In the genomic region with DNA sequence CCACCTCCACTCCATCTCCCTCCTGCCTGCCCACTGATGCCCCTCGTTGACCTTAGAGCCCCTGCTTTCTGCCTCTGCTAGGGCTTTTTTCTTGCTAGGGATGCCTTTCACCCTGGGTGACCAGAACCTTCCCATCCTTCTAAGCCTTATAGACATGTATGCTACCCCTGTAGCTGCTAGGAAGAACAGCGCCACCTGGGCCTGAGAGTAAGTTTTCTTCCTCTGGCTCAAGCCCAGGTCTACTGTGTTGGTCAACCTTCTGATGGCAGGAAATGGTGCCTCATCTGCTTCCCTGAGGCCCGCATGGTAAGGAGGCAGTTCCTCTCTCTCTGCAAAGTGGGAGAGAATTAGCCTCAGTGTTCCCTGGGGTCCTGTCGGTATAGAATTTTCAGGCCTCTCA, we compare ENCODE assay signal across 25 mouse cellular contexts. TPM values are rescaled to one million over a fixed set of nuclear protein-coding genes. Genes with fewer than 3 reads are reported as not detected.
DNase-seq lines count a peak whose midpoint lies in the region; ATAC-seq and TF ChIP-seq lines count a peak whose summit lies in the region.
"Had no signal": no experiment of that assay in that cellular context is flagged by ENCODE, and none has a peak within 500 bp of the region (broad histone marks: within the 10 kb centered on the region; RNA-seq: fewer than 3 reads in every experiment).

No protein-coding gene starts in this region.

- H3K4me3 ChIP-seq in forebrain, embryonic 15.5 days = no peak overlapping the region
- H3K4me3 ChIP-seq in forebrain, embryonic 11.5 days (ENCODE audit: low read depth, low read length) = no peak overlapping the region
- H3K4me3 ChIP-seq in kidney, postnatal 0 days (replicated peaks; ENCODE audit: low read depth, low read length) = no peak overlapping the region
- no peak overlapping the region for H3K4me3 ChIP-seq in kidney, embryonic 14.5 days (ENCODE audit: low read length)
- no peak overlapping the region for H3K4me3 ChIP-seq in midbrain, postnatal 0 days (ENCODE audit: low read depth, low read length)
- no peak overlapping the region for H3K4me3 ChIP-seq in midbrain, embryonic 11.5 days (ENCODE audit: low read depth, low read length)
- H3K4me3 ChIP-seq: embryonic facial prominence, embryonic 10.5 days; forebrain, embryonic 13.5 days; hindbrain, embryonic 13.5 days; intestine, embryonic 15.5 days; limb, embryonic 10.5 days; megakaryocyte, embryonic 14.5 days; midbrain, embryonic 15.5 days; stomach, embryonic 15.5 days had no signal

- H3K27me3 ChIP-seq in forebrain, embryonic 15.5 days = no peaks in the 10 kb centered on the region
- no peaks in the 10 kb centered on the region; the same call in 1 of the 2 replicates for H3K27me3 ChIP-seq in forebrain, embryonic 11.5 days (ENCODE audit: control insufficient read depth, insufficient read depth, low read length)
- no peaks in the 10 kb centered on the region for H3K27me3 ChIP-seq in kidney, postnatal 0 days (ENCODE audit: insufficient read depth, low read length)
- H3K27me3 ChIP-seq in kidney, embryonic 14.5 days (ENCODE audit: control insufficient read depth, insufficient read depth, low read length) = peaks cover 14% of the 10 kb centered on the region; the same call in 1 of the 2 replicates
- H3K27me3 ChIP-seq in midbrain, postnatal 0 days (ENCODE audit: insufficient read depth, low read length) = no peaks in the 10 kb centered on the region
- H3K27me3 ChIP-seq in midbrain, embryonic 11.5 days (ENCODE audit: control insufficient read depth, insufficient read depth, low read length) = no peaks in the 10 kb centered on the region
- no peaks in the 10 kb centered on the region for H3K27me3 ChIP-seq in splenic B cell, adult 2 months (ENCODE audit: control insufficient read depth, insufficient read depth, low read length, poor library complexity, severe bottlenecking)
- H3K27me3 ChIP-seq: forebrain, embryonic 13.5 days; midbrain, embryonic 15.5 days; stomach, embryonic 15.5 days had no signal

- peaks cover 8% of the 10 kb centered on the region for H3K36me3 ChIP-seq in forebrain, embryonic 15.5 days
- no peaks in the 10 kb centered on the region for H3K36me3 ChIP-seq in forebrain, embryonic 11.5 days (ENCODE audit: control insufficient read depth, insufficient read depth, low read length)
- no peaks in the 10 kb centered on the region for H3K36me3 ChIP-seq in kidney, postnatal 0 days (ENCODE audit: insufficient read depth, low read length)
- H3K36me3 ChIP-seq in kidney, embryonic 14.5 days (ENCODE audit: control insufficient read depth, insufficient read depth, low read length) = peaks cover 3% of the 10 kb centered on the region; the same call in 1 of the 2 replicates
- H3K36me3 ChIP-seq in midbrain, postnatal 0 days (ENCODE audit: insufficient read depth, low read length) = peaks cover 27% of the 10 kb centered on the region
- no peaks in the 10 kb centered on the region for H3K36me3 ChIP-seq in midbrain, embryonic 11.5 days (ENCODE audit: control insufficient read depth, insufficient read depth, low read length)
- H3K36me3 ChIP-seq in splenic B cell, adult 2 months (ENCODE audit: control insufficient read depth, insufficient read depth, low read length, poor library complexity, severe bottlenecking) = no peaks in the 10 kb centered on the region
- H3K36me3 ChIP-seq: intestine, embryonic 15.5 days; limb, embryonic 10.5 days; stomach, embryonic 15.5 days had no signal

- H3K4me1 ChIP-seq in forebrain, embryonic 15.5 days = peaks cover 56% of the 10 kb centered on the region
- H3K4me1 ChIP-seq in forebrain, embryonic 11.5 days (replicated peaks; ENCODE audit: control insufficient read depth, insufficient read depth, low read length) = no peaks in the 10 kb centered on the region
- H3K4me1 ChIP-seq in kidney, postnatal 0 days (replicated peaks; ENCODE audit: insufficient read depth, low read length) = no peaks in the 10 kb centered on the region
- peaks cover 8% of the 10 kb centered on the region; the same call in 1 of the 2 replicates for H3K4me1 ChIP-seq in kidney, embryonic 14.5 days (ENCODE audit: control insufficient read depth, insufficient read depth, low read length)
- no peaks in the 10 kb centered on the region; the same call in 1 of the 2 replicates for H3K4me1 ChIP-seq in midbrain, postnatal 0 days (ENCODE audit: insufficient read depth, low read length)
- no peaks in the 10 kb centered on the region for H3K4me1 ChIP-seq in midbrain, embryonic 11.5 days (ENCODE audit: control insufficient read depth, insufficient read depth, low read length)
- H3K4me1 ChIP-seq: intestine, embryonic 15.5 days; megakaryocyte, embryonic 14.5 days had no signal

- H3K27ac ChIP-seq in forebrain, embryonic 15.5 days (replicated peaks) = 0 out of 2 replicates have a peak overlapping the region, but pooled peaks have one; percentile 78
- no peak overlapping the region for H3K27ac ChIP-seq in forebrain, embryonic 11.5 days (ENCODE audit: low read depth, low read length)
- H3K27ac ChIP-seq in kidney, postnatal 0 days = no peak overlapping the region
- no peak overlapping the region for H3K27ac ChIP-seq in kidney, embryonic 14.5 days (ENCODE audit: low read depth, low read length)
- no peak overlapping the region for H3K27ac ChIP-seq in midbrain, postnatal 0 days (ENCODE audit: low read depth, low read length)
- no peak overlapping the region for H3K27ac ChIP-seq in midbrain, embryonic 11.5 days (ENCODE audit: low read depth, low read length)
- H3K27ac ChIP-seq: embryonic facial prominence, embryonic 10.5 days; hindbrain, embryonic 13.5 days; intestine, embryonic 15.5 days; limb, embryonic 10.5 days; midbrain, embryonic 15.5 days; stomach, embryonic 15.5 days had no signal

- H3K9me3 ChIP-seq in forebrain, embryonic 15.5 days = no peaks in the 10 kb centered on the region
- H3K9me3 ChIP-seq in forebrain, embryonic 11.5 days (ENCODE audit: control insufficient read depth, low read length) = no peaks in the 10 kb centered on the region
- no peaks in the 10 kb centered on the region for H3K9me3 ChIP-seq in kidney, postnatal 0 days (replicated peaks; ENCODE audit: low read length)
- H3K9me3 ChIP-seq in kidney, embryonic 14.5 days (ENCODE audit: control insufficient read depth, low read length) = no peaks in the 10 kb centered on the region
- no peaks in the 10 kb centered on the region for H3K9me3 ChIP-seq in midbrain, postnatal 0 days (ENCODE audit: low read length)
- no peaks in the 10 kb centered on the region for H3K9me3 ChIP-seq in midbrain, embryonic 11.5 days (ENCODE audit: control insufficient read depth, low read length)
- H3K9me3 ChIP-seq: embryonic facial prominence, embryonic 10.5 days; forebrain, embryonic 13.5 days; hindbrain, embryonic 13.5 days; intestine, embryonic 15.5 days; limb, embryonic 10.5 days; megakaryocyte, embryonic 14.5 days; midbrain, embryonic 15.5 days; stomach, embryonic 15.5 days had no signal

- no peak for DNase-seq in forebrain, embryonic 11.5 days (ENCODE audit: low spot score)
- no peak for DNase-seq in kidney, postnatal 0 days (ENCODE audit: low spot score)
- DNase-seq in midbrain, postnatal 0 days (ENCODE audit: low spot score) = no peak
- no peak for DNase-seq in midbrain, embryonic 11.5 days (ENCODE audit: low spot score, missing footprints)
- peak; percentile 49 for DNase-seq in splenic B cell, adult 2 months (ENCODE audit: low read depth, low spot score)
- DNase-seq in cerebellum, adult 9-10 months = no peak
- DNase-seq: adrenal gland, adult 2 months; cerebellum, adult 11 months; cerebellum, postnatal 36 days; kidney, postnatal 14 days; lung, postnatal 14 days; right cerebral cortex, postnatal 25 days had no signal

- peak; percentile 36; the same call in 1 of the 2 replicates for TF ChIP-seq CTCF in kidney, postnatal 0 days (IDR thresholded peaks at IDR 0.05; ENCODE audit: low read depth)
- TF ChIP-seq CTCF in midbrain, postnatal 0 days (IDR thresholded peaks at IDR 0.05) = peak; percentile 36

- no peak for ATAC-seq in forebrain, embryonic 15.5 days (replicated peaks)
- no peak for ATAC-seq in forebrain, embryonic 11.5 days (replicated peaks; ENCODE audit: low FRiP score)
- no peak for ATAC-seq in kidney, postnatal 0 days (replicated peaks; ENCODE audit: low FRiP score, low read depth)
- ATAC-seq in kidney, embryonic 14.5 days (ENCODE audit: low FRiP score, low TSS enrichment) = no peak
- no peak for ATAC-seq in midbrain, postnatal 0 days (ENCODE audit: low FRiP score)
- no peak for ATAC-seq in midbrain, embryonic 11.5 days (ENCODE audit: low FRiP score)
- ATAC-seq: forebrain, embryonic 13.5 days; intestine, embryonic 15.5 days; midbrain, embryonic 15.5 days had no signal

- H3K4me2 ChIP-seq in forebrain, embryonic 15.5 days (replicated peaks) = no peak overlapping the region
- no peak overlapping the region for H3K4me2 ChIP-seq in forebrain, embryonic 11.5 days (ENCODE audit: low read depth, low read length, severe bottlenecking)
- no peak overlapping the region for H3K4me2 ChIP-seq in kidney, postnatal 0 days (ENCODE audit: low read length)
- no peak overlapping the region for H3K4me2 ChIP-seq in kidney, embryonic 14.5 days (replicated peaks; ENCODE audit: low read depth, low read length)
- no peak overlapping the region for H3K4me2 ChIP-seq in midbrain, postnatal 0 days (ENCODE audit: low read depth, low read length, poor library complexity, severe bottlenecking)
- no peak overlapping the region for H3K4me2 ChIP-seq in midbrain, embryonic 11.5 days
- H3K4me2 ChIP-seq: forebrain, embryonic 13.5 days; heart, embryonic 11.5 days; hindbrain, embryonic 13.5 days; intestine, embryonic 15.5 days; midbrain, embryonic 15.5 days; stomach, embryonic 15.5 days had no signal

- WGBS in forebrain, embryonic 15.5 days = 74% methylated on average over 4 of the region's 4 CpGs
- 75% methylated on average over 4 of the region's 4 CpGs for WGBS in forebrain, embryonic 11.5 days
- 80% methylated on average over 4 of the region's 4 CpGs for WGBS in kidney, postnatal 0 days
- 75% methylated on average over 4 of the region's 4 CpGs for WGBS in kidney, embryonic 14.5 days
- WGBS in midbrain, postnatal 0 days = 75% methylated on average over 4 of the region's 4 CpGs
- WGBS in midbrain, embryonic 11.5 days = 74% methylated on average over 4 of the region's 4 CpGs

- H3K9ac ChIP-seq in forebrain, embryonic 15.5 days (replicated peaks) = no peak overlapping the region
- no peak overlapping the region for H3K9ac ChIP-seq in forebrain, embryonic 11.5 days (ENCODE audit: low read length)
- H3K9ac ChIP-seq in kidney, postnatal 0 days (ENCODE audit: low read depth, low read length) = no peak overlapping the region
- H3K9ac ChIP-seq in kidney, embryonic 14.5 days (ENCODE audit: low read depth, low read length) = no peak overlapping the region
- no peak overlapping the region for H3K9ac ChIP-seq in midbrain, postnatal 0 days (replicated peaks; ENCODE audit: low read length, poor library complexity, severe bottlenecking)
- no peak overlapping the region for H3K9ac ChIP-seq in midbrain, embryonic 11.5 days (ENCODE audit: low read length)
- H3K9ac ChIP-seq: forebrain, embryonic 13.5 days; hindbrain, embryonic 13.5 days; intestine, embryonic 15.5 days; midbrain, embryonic 15.5 days; stomach, embryonic 15.5 days had no signal

RNA-seq across cellular contexts. Expression of gene Adgrb2, which starts 11.3 kb away (rescaled TPM):
- polyA plus RNA-seq in forebrain, embryonic 15.5 days (2015; fragmentation: Nextera tagmentation; extraction: Ambion mirVana) = 12.9 and 13.2 TPM in 2 replicates
- polyA plus RNA-seq in forebrain, embryonic 11.5 days (2014; fragmentation: Nextera tagmentation; extraction: Ambion mirVana) = 3.6 and 8.2 TPM in 2 replicates
- 0.78 and 1.8 TPM in 2 replicates for polyA plus RNA-seq in kidney, postnatal 0 days (2015; fragmentation: Nextera tagmentation; extraction: Ambion mirVana)
- polyA plus RNA-seq in kidney, embryonic 14.5 days (2014; fragmentation: Nextera tagmentation; extraction: Ambion mirVana) = 2.6 and 3.3 TPM in 2 replicates
- 293 and 312 TPM in 2 replicates for total RNA-seq in midbrain, postnatal 0 days (2014; rRNA removed)
- polyA plus RNA-seq in midbrain, postnatal 0 days (2015; fragmentation: Nextera tagmentation; extraction: Ambion mirVana) = 17.4 and 17.9 TPM in 2 replicates
- 2.3 and 3.0 TPM in 2 replicates for polyA plus RNA-seq in midbrain, embryonic 11.5 days (2014; fragmentation: Nextera tagmentation; extraction: Ambion mirVana)
- total RNA-seq: liver, adult 2 months; neutrophil, adult 5-6 weeks had no signal

RNA-seq across cellular contexts. Expression of gene Col16a1, which starts 51.6 kb away (rescaled TPM):
- polyA plus RNA-seq in forebrain, embryonic 15.5 days (2015; fragmentation: Nextera tagmentation; extraction: Ambion mirVana) = 4.6 and 5.1 TPM in 2 replicates
- polyA plus RNA-seq in forebrain, embryonic 11.5 days (2014; fragmentation: Nextera tagmentation; extraction: Ambion mirVana) = 5.9 and 6.3 TPM in 2 replicates
- 38.6 TPM in 2 replicates for polyA plus RNA-seq in kidney, postnatal 0 days (2015; fragmentation: Nextera tagmentation; extraction: Ambion mirVana)
- polyA plus RNA-seq in kidney, embryonic 14.5 days (2014; fragmentation: Nextera tagmentation; extraction: Ambion mirVana) = 27.6 and 28.1 TPM in 2 replicates
- total RNA-seq in midbrain, postnatal 0 days (2014; rRNA removed) = 31.1 and 43.9 TPM in 2 replicates
- 12.5 and 13.8 TPM in 2 replicates for polyA plus RNA-seq in midbrain, postnatal 0 days (2015; fragmentation: Nextera tagmentation; extraction: Ambion mirVana)
- polyA plus RNA-seq in midbrain, embryonic 11.5 days (2014; fragmentation: Nextera tagmentation; extraction: Ambion mirVana) = 5.8 and 6.9 TPM in 2 replicates
- total RNA-seq: neutrophil, adult 5-6 weeks had no signal
